Mouse (Mus musculus) lung, adult 2 months (tissue): ENCODE results near the gene Kif9.

Source experiments
- CTCF ChIP-seq: fragments of 200-500 bp; IDR thresholded peaks from 2 replicates; pipeline ENCODE4 v1.5.1; 2011; ENCODE audit warnings: mild to moderate bottlenecking, low read length, control low read depth; ENCODE audit not compliant: insufficient read depth
- POLR2A ChIP-seq: fragments of 200-500 bp; IDR thresholded peaks from 2 replicates; pipeline ENCODE4 v1.6.1; 2011; ENCODE audit warnings: low read depth, mild to moderate bottlenecking, control low read depth, low read length, borderline replicate concordance; ENCODE audit errors: extremely low read depth

DNA sequence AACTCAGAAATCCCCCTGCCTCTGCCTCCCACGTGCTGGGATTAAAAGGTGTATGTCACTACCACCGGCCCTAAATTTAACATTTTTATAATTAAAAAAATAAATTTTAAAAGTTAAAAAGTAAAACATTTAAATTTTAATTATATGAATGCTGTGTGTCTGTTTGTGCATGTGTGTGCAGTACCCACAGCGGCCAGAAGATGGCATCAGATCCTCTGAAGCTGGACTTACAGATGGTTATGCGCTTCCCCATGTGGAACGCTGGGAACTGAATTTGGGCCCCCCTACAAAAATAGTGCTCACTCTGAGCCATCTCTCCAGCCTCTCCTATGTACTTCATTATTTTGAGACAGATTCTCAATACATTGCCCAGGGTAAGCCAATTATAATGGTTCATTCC lies 14.2 kb downstream of the Kif9 start:
- TF ChIP-seq POLR2A: no peak
- TF ChIP-seq CTCF: peak; percentile 29
